Mouse (Mus musculus): Measurements from ENCODE around the gene Ssr2.

GRCm38 (mm10) chr3:88569093-88569492 is 6.6 kb upstream of the Ssr2 start:
- TF ChIP-seq POLR2A (IDR thresholded peaks at IDR 0.05; ENCODE audit: low read depth, low read length): no peak
- no peak for TF ChIP-seq CTCF (IDR thresholded peaks at IDR 0.05; ENCODE audit: extremely low read depth, insufficient read depth, insufficient read length, insufficient replicate concordance)
